Mouse (Mus musculus) bone marrow, adult 2 months (tissue): ENCODE measurements around the gene Vill.

Experiments used
- CTCF ChIP-seq: fragments of 200-500 bp; IDR thresholded peaks from 2 replicates; pipeline ENCODE4 v1.5.1; 2011; ENCODE audit warnings: low read length, control low read depth; ENCODE audit not compliant: control insufficient read depth, insufficient read depth
- POLR2A ChIP-seq: fragments of 200-500 bp; IDR thresholded peaks from 2 replicates; pipeline ENCODE4 v1.6.1; 2011; ENCODE audit warnings: low read depth, mild to moderate bottlenecking, control low read depth, low read length, borderline replicate concordance; ENCODE audit not compliant: control insufficient read depth

DNA sequence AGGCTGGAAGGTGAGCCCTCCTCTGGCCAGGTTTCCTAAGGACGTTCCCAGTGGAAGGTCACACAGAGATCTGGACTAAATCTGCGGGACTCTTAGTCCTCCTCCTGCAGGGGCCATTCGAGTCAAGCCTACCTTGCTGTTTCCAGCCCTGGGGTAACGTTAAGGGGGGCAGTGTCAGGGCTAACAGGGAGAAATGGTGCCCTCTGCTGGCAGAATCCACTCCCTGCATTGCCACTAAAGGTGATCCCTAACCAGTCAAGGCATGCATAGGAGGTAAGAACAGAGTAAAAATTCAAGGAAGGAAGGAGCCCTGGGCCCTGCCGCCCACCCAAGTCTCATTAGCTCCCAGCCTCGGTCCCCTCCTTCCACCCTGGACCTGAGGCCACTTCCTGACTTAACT lies 15.0 kb downstream of the Vill start:
- TF ChIP-seq POLR2A = no peak
- TF ChIP-seq CTCF = peak; percentile 87
